Mouse (Mus musculus): ENCODE results near the gene Sec1.

Gene Sec1

GRCm38 (mm10) chr7:45704730-45705442 lies 10.7 kb upstream of the Sec1 start, which contains the start of gene Dbp:
Gene Dbp, plus strand, starts transcription at chr7:45705088.
- peak; percentile 98 for DNase-seq (ENCODE audit: low read depth, low spot score)

- DNase-seq (ENCODE audit: low read depth, low spot score), result peak; percentile 91
These were observed 9.9 kb upstream of the Sec1 start for GRCm38 (mm10) chr7:45704046-45704559.

GRCm38 (mm10) chr7:45703521-45704033 lies 9.4 kb upstream of the Sec1 start:
- no peak for DNase-seq (ENCODE audit: low read depth, low spot score)

- no peak for DNase-seq (ENCODE audit: low read depth, low spot score)
These were observed 8.8 kb upstream of the Sec1 start for GRCm38 (mm10) chr7:45702809-45703520.

- DNase-seq (ENCODE audit: low read depth, low spot score), result no peak
These were observed 8.1 kb upstream of the Sec1 start for GRCm38 (mm10) chr7:45702316-45702715.

GRCm38 (mm10) chr7:45701607-45702006 lies 7.4 kb upstream of the Sec1 start:
- DNase-seq (ENCODE audit: low read depth, low spot score), result no peak

GRCm38 (mm10) chr7:45701072-45701471 lies 6.9 kb upstream of the Sec1 start:
- DNase-seq (ENCODE audit: low read depth, low spot score), result no peak

- DNase-seq (ENCODE audit: low read depth, low spot score), result peak; percentile 67
These were observed 6.3 kb upstream of the Sec1 start for GRCm38 (mm10) chr7:45700301-45701015.

GRCm38 (mm10) chr7:45699523-45700141 lies 5.4 kb upstream of the Sec1 start, which contains the start of gene Car11:
Gene Car11, plus strand, starts transcription at chr7:45699843.
- no peak for DNase-seq (ENCODE audit: low read depth, low spot score)

GRCm38 (mm10) chr7:45697894-45698293 lies 3.7 kb upstream of the Sec1 start:
- no peak for DNase-seq (ENCODE audit: low read depth, low spot score)

- DNase-seq (ENCODE audit: low read depth, low spot score), result no peak
These were observed 896 bp upstream of the Sec1 start for GRCm38 (mm10) chr7:45695098-45695497.

GRCm38 (mm10) chr7:45692364-45692763 lies 1.8 kb downstream of the Sec1 start:
- DNase-seq (ENCODE audit: low read depth, low spot score), result no peak

- no peak for DNase-seq (ENCODE audit: low read depth, low spot score)
These were observed 4.4 kb downstream of the Sec1 start for GRCm38 (mm10) chr7:45689800-45690199.

GRCm38 (mm10) chr7:45689099-45689498 lies 5.1 kb downstream of the Sec1 start:
- no peak for DNase-seq (ENCODE audit: low read depth, low spot score)

- DNase-seq (ENCODE audit: low read depth, low spot score), result no peak
These were observed 7.4 kb downstream of the Sec1 start for GRCm38 (mm10) chr7:45686841-45687240.

GRCm38 (mm10) chr7:45685811-45686210 lies 8.4 kb downstream of the Sec1 start:
- DNase-seq (ENCODE audit: low read depth, low spot score), result no peak

- no peak for DNase-seq (ENCODE audit: low read depth, low spot score)
These were observed 10.7 kb downstream of the Sec1 start, which contains the start of gene Ntn5 for GRCm38 (mm10) chr7:45683396-45684050. Gene Ntn5, plus strand, starts transcription at chr7:45684022.

GRCm38 (mm10) chr7:45682144-45683126 lies 11.8 kb downstream of the Sec1 start:
- DNase-seq (ENCODE audit: low read depth, low spot score), result peak; percentile 63

- DNase-seq (ENCODE audit: low read depth, low spot score), result no peak
These were observed 13.0 kb downstream of the Sec1 start for GRCm38 (mm10) chr7:45681046-45681736.
